Mouse (Mus musculus) liver, adult 10 weeks (tissue): Measurements from ENCODE around the gene Rps6ka6. TPM values are rescaled to one million over a fixed set of nuclear protein-coding genes. Genes with fewer than 3 reads are reported as not detected.

Source experiments
- polyA plus RNA-seq: library from polyadenylated mRNA; stranded (reverse); fragments of 350-450 nt; fragmentation: Illumina TruSeq; extraction: RNeasy Lipid Tissue Mini Kit (QIAGEN cat#74804); gene quantifications from one replicate; pipeline ENCODE4 v1.2.3, GENCODE M21; 2014; ENCODE audit warnings: low read depth, low replicate concordance

Gene Rps6ka6
- 0.16 TPM for polyA plus RNA-seq

DNA sequence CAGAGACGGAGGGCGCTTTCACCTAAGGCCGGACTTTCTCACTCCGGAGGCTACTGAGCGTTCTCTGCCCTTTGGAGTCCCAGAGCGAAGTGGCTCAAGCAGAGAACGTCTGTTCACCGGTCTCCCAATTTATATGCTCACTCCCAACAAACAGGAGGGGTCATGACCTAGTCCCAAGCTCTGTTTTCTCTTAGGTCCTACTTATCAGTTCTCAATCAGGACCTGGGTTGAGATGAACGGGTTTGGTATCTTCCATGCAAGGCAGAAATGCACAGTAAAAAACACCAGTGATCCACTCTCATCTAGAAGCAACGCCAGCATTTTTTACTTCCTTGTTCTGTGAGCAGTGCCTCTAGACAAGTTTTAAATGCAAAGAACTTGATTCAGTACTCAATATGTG lies at the start of gene Rps6ka6:
Gene Rps6ka6, minus strand, starts transcription at position 101 of the 400 bp plus-strand sequence.

Other genes with a start within 250 kb of the Rps6ka6 start
- gene Hdx, start 159.1 kb upstream of the Rps6ka6 start, polyA plus RNA-seq = 0.08 TPM